Mouse (Mus musculus) hindbrain, postnatal 0 days (tissue): ENCODE measurements at regions not wholly inside any gene's neighbourhood (a gene's known extent, or its start where the extent isn't known, plus 50 kb on each side); places are given as distances from the start of the nearest gene placed in this dataset.
"Not testable (repeated sequence)": the region's sequence is repeated elsewhere in the genome, so short reads cannot be mapped to it uniquely, and the experiment has no call there.

Experiments used
- ATAC-seq: fragments of 200-750 bp; cut with Nextera tagmentation; 2 replicates; pipeline ENCODE4 v1.8.0; 2017; ENCODE audit warnings: mild to moderate bottlenecking, moderate TSS enrichment, moderate library complexity
- DNase-seq: peaks from one replicate; pipeline ENCODE4 v3.0.0-alpha.2; 2015; ENCODE audit warnings: low spot score
- H3K27ac ChIP-seq: fragments of 300-500 bp; sonication (generic); 2 replicates; pipeline ENCODE4 v1.5.1; 2014; ENCODE audit warnings: mild to moderate bottlenecking
- H3K27me3 ChIP-seq: fragments of 300-500 bp; sonication (generic); 2 replicates; pipeline ENCODE4 v1.6.1; 2014; ENCODE audit warnings: low read length, mixed read lengths; ENCODE audit not compliant: insufficient read depth
- H3K36me3 ChIP-seq: fragments of 300-500 bp; sonication (generic); 2 replicates; pipeline ENCODE4 v1.6.1; 2014; ENCODE audit warnings: low read length, mixed read lengths; ENCODE audit not compliant: insufficient read depth
- H3K4me1 ChIP-seq: fragments of 300-500 bp; sonication (generic); 2 replicates; pipeline ENCODE4 v1.6.1; 2014; ENCODE audit warnings: antibody characterized with exemption, low read length, mixed read lengths; ENCODE audit not compliant: insufficient read depth
- H3K4me2 ChIP-seq: fragments of 300-500 bp; sonication (generic); 2 replicates; pipeline ENCODE4 v1.6.1; 2014; ENCODE audit warnings: low read depth, mild to moderate bottlenecking, low read length, moderate library complexity, mixed read lengths
- H3K4me3 ChIP-seq: fragments of 300-500 bp; sonication (generic); 2 replicates; pipeline ENCODE4 v1.5.1; 2014; ENCODE audit warnings: low read length
- H3K9ac ChIP-seq: fragments of 300-500 bp; sonication (generic); replicated peaks from 2 replicates; pipeline ENCODE4 v1.6.1; 2014; ENCODE audit warnings: mild to moderate bottlenecking, low read length, moderate library complexity, mixed read lengths
- H3K9me3 ChIP-seq: fragments of 300-500 bp; sonication (generic); 2 replicates; pipeline ENCODE4 v1.6.1; 2016; ENCODE audit warnings: low read length, mixed read lengths
- CTCF ChIP-seq: IDR thresholded peaks from 2 replicates; pipeline ENCODE4 v1.5.1; 2016; ENCODE audit warnings: antibody characterized with exemption, control low read depth, low read depth
- WGBS: fragments of 180-500 bp; shearing (Covaris S2); extraction: QIAGEN DNeasy Blood & Tissue Kit; methylation state at CpG from one replicate; pipeline ENCODE4 v1.1.7; 2014; 5-methylcytosine and 5-hydroxymethylcytosine counted together

GRCm38 (mm10) chr10:37725609-37726008 is 586.9 kb upstream of the Marcks start:
- DNase-seq = no peak
- TF ChIP-seq CTCF = no peak
- Histone ChIP-seq H3K27ac (no peak overlapping the region), H3K36me3 (no peaks in the 10 kb centered on the region), H3K9me3 (no peaks in the 10 kb centered on the region), H3K27me3 (no peaks in the 10 kb centered on the region), H3K4me3 (no peak overlapping the region), H3K4me2 (no peak overlapping the region), H3K4me1 (no peaks in the 10 kb centered on the region), H3K9ac (no peak overlapping the region)
- ATAC-seq = 0 out of 2 replicates have a peak, but pooled peaks have one; percentile 15
- WGBS = 72% methylated on average over 4 of the region's 4 CpGs

- not testable (repeated sequence) for H3K9ac ChIP-seq
- WGBS = 73% methylated on average over 7 of the region's 7 CpGs
Observed at GRCm38 (mm10) chr10:37724994-37725393, 586.3 kb upstream of the Marcks start.

GRCm38 (mm10) chr10:37720748-37721147 is 582.0 kb upstream of the Marcks start:
- H3K27me3 ChIP-seq = no peaks in the 10 kb centered on the region
- 86% methylated on average over 2 of the region's 2 CpGs for WGBS
- no peak for ATAC-seq
- H3K4me2 ChIP-seq = no peak overlapping the region
- H3K4me3 ChIP-seq = no peak overlapping the region
- no peak overlapping the region for H3K27ac ChIP-seq
- H3K9me3 ChIP-seq = no peaks in the 10 kb centered on the region
- no peak for DNase-seq
- H3K9ac ChIP-seq = no peak overlapping the region
- TF ChIP-seq CTCF = no peak
- H3K36me3 ChIP-seq = no peaks in the 10 kb centered on the region
- no peaks in the 10 kb centered on the region for H3K4me1 ChIP-seq

More at GRCm38 (mm10) chr10:37724994-37725393, 586.3 kb upstream of the Marcks start:
- not testable (repeated sequence) for H3K4me2 ChIP-seq, ATAC-seq, H3K27me3 ChIP-seq, H3K9me3 ChIP-seq, H3K4me1 ChIP-seq, H3K36me3 ChIP-seq, H3K4me3 ChIP-seq, H3K27ac ChIP-seq, DNase-seq

- no peaks in the 10 kb centered on the region for H3K9me3 ChIP-seq
- no peak overlapping the region for H3K4me3 ChIP-seq
- no peak for TF ChIP-seq CTCF
- no peaks in the 10 kb centered on the region for H3K27me3 ChIP-seq
- DNase-seq (no peak), ATAC-seq (no peak)
- H3K27ac ChIP-seq = no peak overlapping the region
- no peak overlapping the region for H3K4me2 ChIP-seq
- no peaks in the 10 kb centered on the region for H3K36me3 ChIP-seq
- no peak overlapping the region for H3K9ac ChIP-seq
- no peaks in the 10 kb centered on the region for H3K4me1 ChIP-seq
Observed at GRCm38 (mm10) chr10:37716946-37717345, 578.2 kb upstream of the Marcks start.

GRCm38 (mm10) chr10:37711459-37711858 is 572.7 kb upstream of the Marcks start:
- DNase-seq = no peak
- Histone ChIP-seq H3K4me1 (no peaks in the 10 kb centered on the region), H3K27me3 (no peaks in the 10 kb centered on the region), H3K9me3 (no peaks in the 10 kb centered on the region), H3K9ac (no peak overlapping the region), H3K36me3 (no peaks in the 10 kb centered on the region), H3K4me3 (no peak overlapping the region), H3K4me2 (no peak overlapping the region), H3K27ac (no peak overlapping the region)
- TF ChIP-seq CTCF = no peak
- ATAC-seq = no peak

- H3K27ac ChIP-seq = peak overlapping the region; percentile 49; the same call in 1 of the 2 replicates
- no peak overlapping the region for H3K4me2 ChIP-seq
- no peak for TF ChIP-seq CTCF
- WGBS = 33% methylated on average over 7 of the region's 7 CpGs
- no peaks in the 10 kb centered on the region for H3K9me3 ChIP-seq
- ATAC-seq (no peak), DNase-seq (peak; percentile 24)
- H3K9ac ChIP-seq = no peak overlapping the region
- no peaks in the 10 kb centered on the region for H3K27me3 ChIP-seq
- H3K36me3 ChIP-seq = no peaks in the 10 kb centered on the region
- peaks cover 8% of the 10 kb centered on the region; the same call in 1 of the 2 replicates for H3K4me1 ChIP-seq
- no peak overlapping the region for H3K4me3 ChIP-seq
Observed at GRCm38 (mm10) chr10:37694041-37694690, 555.4 kb upstream of the Marcks start.

- H3K36me3 ChIP-seq = no peaks in the 10 kb centered on the region
- peak overlapping the region; percentile 68 for H3K27ac ChIP-seq
- H3K9ac ChIP-seq = no peak overlapping the region
- no peaks in the 10 kb centered on the region for H3K27me3 ChIP-seq
- DNase-seq (no peak), ATAC-seq (no peak)
- H3K4me2 ChIP-seq = no peak overlapping the region
- H3K9me3 ChIP-seq = no peaks in the 10 kb centered on the region
- H3K4me3 ChIP-seq = no peak overlapping the region
- H3K4me1 ChIP-seq = peaks cover 8% of the 10 kb centered on the region; the same call in 1 of the 2 replicates
- TF ChIP-seq CTCF = no peak
Observed at GRCm38 (mm10) chr10:37692851-37693250, 554.1 kb upstream of the Marcks start.
